Mouse (Mus musculus): Measurements from ENCODE around the gene Cela2a. TPM values are rescaled to one million over a fixed set of nuclear protein-coding genes. Genes with fewer than 3 reads are reported as not detected.

The Cela2a gene
- polyA plus RNA-seq, 1 experiment from 2014 or later, result 754 TPM

GRCm38 (mm10) chr4:141869436-141870215 lies 43.7 kb upstream of the Cela2a start:
- H3K27me3 ChIP-seq (ENCODE audit: control insufficient read depth, insufficient read depth, low read length), result no peaks in the 10 kb centered on the region
- H3K4me2 ChIP-seq (ENCODE audit: low read depth, low read length), result no peak overlapping the region
- H3K9me3 ChIP-seq (replicated peaks; ENCODE audit: control insufficient read depth, low read length), result no peaks in the 10 kb centered on the region
- H3K4me1 ChIP-seq (ENCODE audit: control insufficient read depth, insufficient read depth, low read length), result peaks cover 70% of the 10 kb centered on the region
- no peak for ATAC-seq (ENCODE audit: insufficient read depth, low FRiP score)
- no peaks in the 10 kb centered on the region for H3K36me3 ChIP-seq (ENCODE audit: control insufficient read depth, insufficient read depth, low read length)
- H3K4me3 ChIP-seq (replicated peaks; ENCODE audit: low read length), result no peak overlapping the region
- 64% methylated on average over 5 of the region's 5 CpGs for WGBS
- H3K9ac ChIP-seq (ENCODE audit: low read length), result no peak overlapping the region
- H3K27ac ChIP-seq (ENCODE audit: low read length), result peak overlapping the region; percentile 77

DNA sequence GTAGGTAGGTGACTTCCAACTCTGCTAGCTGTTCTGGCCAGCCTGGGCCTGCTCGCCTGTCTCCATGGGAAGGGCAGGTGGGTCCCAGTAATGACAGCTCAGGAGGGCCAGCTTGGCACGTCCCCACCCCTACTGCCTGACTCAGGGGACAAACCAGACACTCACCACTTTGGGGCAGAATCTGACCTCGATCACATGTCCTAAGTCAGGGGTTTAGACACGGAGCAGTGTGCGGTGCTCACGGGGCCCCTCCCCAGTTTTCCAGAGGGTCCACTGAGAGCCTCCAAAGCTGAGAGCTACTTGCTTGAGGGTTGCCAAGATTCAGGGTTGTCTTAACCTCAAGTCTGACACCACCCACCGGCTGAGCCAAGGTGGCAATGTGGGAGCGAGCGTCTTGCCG lies 42.1 kb upstream of the Cela2a start:
- Histone ChIP-seq H3K27me3 (ENCODE audit: control insufficient read depth, insufficient read depth, low read length) (no peaks in the 10 kb centered on the region), H3K4me1 (ENCODE audit: control insufficient read depth, insufficient read depth, low read length) (peaks cover 63% of the 10 kb centered on the region), H3K36me3 (ENCODE audit: control insufficient read depth, insufficient read depth, low read length) (no peaks in the 10 kb centered on the region), H3K27ac (ENCODE audit: low read length) (peak overlapping the region; percentile 46), H3K9ac (ENCODE audit: low read length) (0 out of 2 replicates have a peak overlapping the region, but pooled peaks have one; percentile 34), H3K4me3 (replicated peaks; ENCODE audit: low read length) (no peak overlapping the region), H3K4me2 (ENCODE audit: low read depth, low read length) (no peak overlapping the region), H3K9me3 (replicated peaks; ENCODE audit: control insufficient read depth, low read length) (no peaks in the 10 kb centered on the region)
- no peak for ATAC-seq (ENCODE audit: insufficient read depth, low FRiP score)
- WGBS, result 81% methylated on average over 10 of the region's 10 CpGs

GRCm38 (mm10) chr4:141867498-141867897 lies 41.5 kb upstream of the Cela2a start:
- peak overlapping the region; percentile 46 for H3K27ac ChIP-seq (ENCODE audit: low read length)
- H3K27me3 ChIP-seq (ENCODE audit: control insufficient read depth, insufficient read depth, low read length), result no peaks in the 10 kb centered on the region
- H3K4me3 ChIP-seq (replicated peaks; ENCODE audit: low read length), result no peak overlapping the region
- no peaks in the 10 kb centered on the region for H3K9me3 ChIP-seq (replicated peaks; ENCODE audit: control insufficient read depth, low read length)
- H3K36me3 ChIP-seq (ENCODE audit: control insufficient read depth, insufficient read depth, low read length), result no peaks in the 10 kb centered on the region
- peaks cover 58% of the 10 kb centered on the region for H3K4me1 ChIP-seq (ENCODE audit: control insufficient read depth, insufficient read depth, low read length)
- 0 out of 2 replicates have a peak overlapping the region, but pooled peaks have one; percentile 10 for H3K4me2 ChIP-seq (ENCODE audit: low read depth, low read length)
- ATAC-seq (ENCODE audit: insufficient read depth, low FRiP score), result peak; percentile 22; the same call in 1 of the 2 replicates
- H3K9ac ChIP-seq (ENCODE audit: low read length), result peak overlapping the region; percentile 34; the same call in 1 of the 2 replicates
- 31% methylated on average over 4 of the region's 4 CpGs for WGBS

DNA sequence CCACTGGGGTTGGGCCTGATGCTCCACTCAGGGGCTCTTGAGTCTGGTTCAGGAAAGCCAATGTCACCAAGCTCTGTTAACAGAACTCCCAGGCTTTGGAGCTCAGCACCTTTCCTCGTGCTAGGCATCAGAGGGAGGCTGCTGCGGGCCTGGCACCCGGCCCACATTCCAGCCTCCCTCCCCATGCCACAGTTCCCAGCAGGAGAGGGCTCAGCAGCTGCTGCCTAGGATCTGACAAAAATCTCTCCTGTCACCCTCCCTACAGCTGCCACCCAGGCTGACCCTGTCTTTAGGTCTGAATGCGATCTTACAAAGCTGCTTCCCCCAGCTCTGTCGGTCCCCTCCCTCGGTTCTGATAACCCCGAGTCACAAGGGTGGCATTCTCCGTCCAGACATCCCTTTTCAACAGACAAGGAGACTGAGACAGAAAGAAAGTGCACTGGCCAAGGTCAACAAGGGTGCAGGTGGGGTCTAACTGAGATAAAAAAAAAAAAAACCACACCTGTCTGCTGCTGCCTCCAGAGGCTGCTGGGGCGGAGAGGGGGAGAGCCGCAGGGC lies 41.1 kb upstream of the Cela2a start:
- 0 out of 2 replicates have a peak overlapping the region, but pooled peaks have one; percentile 10 for H3K4me2 ChIP-seq (ENCODE audit: low read depth, low read length)
- no peak overlapping the region for H3K4me3 ChIP-seq (replicated peaks; ENCODE audit: low read length)
- no peaks in the 10 kb centered on the region for H3K9me3 ChIP-seq (replicated peaks; ENCODE audit: control insufficient read depth, low read length)
- H3K27me3 ChIP-seq (ENCODE audit: control insufficient read depth, insufficient read depth, low read length), result no peaks in the 10 kb centered on the region
- peak overlapping the region; percentile 46 for H3K27ac ChIP-seq (ENCODE audit: low read length)
- peaks cover 53% of the 10 kb centered on the region for H3K4me1 ChIP-seq (ENCODE audit: control insufficient read depth, insufficient read depth, low read length)
- H3K36me3 ChIP-seq (ENCODE audit: control insufficient read depth, insufficient read depth, low read length), result no peaks in the 10 kb centered on the region
- WGBS, result 26% methylated on average over 10 of the region's 10 CpGs
- ATAC-seq (ENCODE audit: insufficient read depth, low FRiP score), result peak; percentile 44; the same call in 1 of the 2 replicates
- H3K9ac ChIP-seq (ENCODE audit: low read length), result peak overlapping the region; percentile 34; the same call in 1 of the 2 replicates

- H3K4me2 ChIP-seq (ENCODE audit: low read depth, low read length), result no peak overlapping the region
- H3K9me3 ChIP-seq (replicated peaks; ENCODE audit: control insufficient read depth, low read length), result no peaks in the 10 kb centered on the region
- H3K4me3 ChIP-seq (replicated peaks; ENCODE audit: low read length), result no peak overlapping the region
- no peaks in the 10 kb centered on the region for H3K27me3 ChIP-seq (ENCODE audit: control insufficient read depth, insufficient read depth, low read length)
- no peak overlapping the region for H3K27ac ChIP-seq (ENCODE audit: low read length)
- 78% methylated on average over 5 of the region's 5 CpGs for WGBS
- H3K36me3 ChIP-seq (ENCODE audit: control insufficient read depth, insufficient read depth, low read length), result peaks cover 5% of the 10 kb centered on the region; the same call in 1 of the 2 replicates
- ATAC-seq (ENCODE audit: insufficient read depth, low FRiP score), result no peak
- peaks cover 43% of the 10 kb centered on the region for H3K4me1 ChIP-seq (ENCODE audit: control insufficient read depth, insufficient read depth, low read length)
- H3K9ac ChIP-seq (ENCODE audit: low read length), result no peak overlapping the region
These were observed 39.6 kb upstream of the Cela2a start for GRCm38 (mm10) chr4:141865600-141865999.

- Histone ChIP-seq H3K9me3 (replicated peaks; ENCODE audit: control insufficient read depth, low read length) (no peaks in the 10 kb centered on the region), H3K27ac (ENCODE audit: low read length) (no peak overlapping the region), H3K27me3 (ENCODE audit: control insufficient read depth, insufficient read depth, low read length) (no peaks in the 10 kb centered on the region), H3K4me3 (replicated peaks; ENCODE audit: low read length) (no peak overlapping the region), H3K9ac (ENCODE audit: low read length) (no peak overlapping the region), H3K36me3 (ENCODE audit: control insufficient read depth, insufficient read depth, low read length) (peaks cover 5% of the 10 kb centered on the region), H3K4me1 (ENCODE audit: control insufficient read depth, insufficient read depth, low read length) (peaks cover 37% of the 10 kb centered on the region), H3K4me2 (ENCODE audit: low read depth, low read length) (no peak overlapping the region)
- WGBS, result 88% methylated on average over 5 of the region's 5 CpGs
- no peak for ATAC-seq (ENCODE audit: insufficient read depth, low FRiP score)
These were observed 39.0 kb upstream of the Cela2a start for GRCm38 (mm10) chr4:141865006-141865405.

DNA sequence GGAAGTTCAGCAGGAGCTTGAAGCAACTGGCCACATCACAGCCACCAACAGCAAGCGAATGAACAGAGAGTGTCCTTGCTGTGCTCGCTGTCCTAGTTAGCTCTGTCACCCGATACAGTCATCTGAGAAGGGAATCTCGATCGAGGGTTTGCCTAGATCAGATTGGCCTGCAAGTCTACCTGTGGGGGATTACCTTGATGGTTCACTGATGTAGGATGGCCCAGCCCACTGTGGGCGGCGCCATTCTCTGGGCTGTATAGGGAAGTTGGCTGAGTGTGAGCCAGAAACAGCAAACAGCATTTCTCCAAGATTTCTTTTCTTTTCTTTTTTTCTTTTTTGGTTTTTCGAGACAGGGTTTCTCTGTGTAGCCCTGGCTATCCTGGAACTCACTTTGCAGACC lies 38.5 kb upstream of the Cela2a start:
- H3K36me3 ChIP-seq (ENCODE audit: control insufficient read depth, insufficient read depth, low read length), result peaks cover 9% of the 10 kb centered on the region
- ATAC-seq (ENCODE audit: insufficient read depth, low FRiP score), result no peak
- no peaks in the 10 kb centered on the region for H3K27me3 ChIP-seq (ENCODE audit: control insufficient read depth, insufficient read depth, low read length)
- no peak overlapping the region for H3K9ac ChIP-seq (ENCODE audit: low read length)
- H3K4me2 ChIP-seq (ENCODE audit: low read depth, low read length), result no peak overlapping the region
- H3K27ac ChIP-seq (ENCODE audit: low read length), result no peak overlapping the region
- WGBS, result 92% methylated on average over 8 of the region's 8 CpGs
- no peak overlapping the region for H3K4me3 ChIP-seq (replicated peaks; ENCODE audit: low read length)
- no peaks in the 10 kb centered on the region for H3K9me3 ChIP-seq (replicated peaks; ENCODE audit: control insufficient read depth, low read length)
- H3K4me1 ChIP-seq (ENCODE audit: control insufficient read depth, insufficient read depth, low read length), result peaks cover 32% of the 10 kb centered on the region

- no peaks in the 10 kb centered on the region for H3K9me3 ChIP-seq (replicated peaks; ENCODE audit: control insufficient read depth, low read length)
- peaks cover 9% of the 10 kb centered on the region for H3K36me3 ChIP-seq (ENCODE audit: control insufficient read depth, insufficient read depth, low read length)
- no peak for ATAC-seq (ENCODE audit: insufficient read depth, low FRiP score)
- H3K27me3 ChIP-seq (ENCODE audit: control insufficient read depth, insufficient read depth, low read length), result no peaks in the 10 kb centered on the region
- no peak overlapping the region for H3K4me2 ChIP-seq (ENCODE audit: low read depth, low read length)
- no peak overlapping the region for H3K4me3 ChIP-seq (replicated peaks; ENCODE audit: low read length)
- peaks cover 27% of the 10 kb centered on the region for H3K4me1 ChIP-seq (ENCODE audit: control insufficient read depth, insufficient read depth, low read length)
- WGBS, result 87% methylated on average over 7 of the region's 7 CpGs
- no peak overlapping the region for H3K9ac ChIP-seq (ENCODE audit: low read length)
- H3K27ac ChIP-seq (ENCODE audit: low read length), result no peak overlapping the region
These were observed 37.8 kb upstream of the Cela2a start for GRCm38 (mm10) chr4:141863726-141864280.

DNA sequence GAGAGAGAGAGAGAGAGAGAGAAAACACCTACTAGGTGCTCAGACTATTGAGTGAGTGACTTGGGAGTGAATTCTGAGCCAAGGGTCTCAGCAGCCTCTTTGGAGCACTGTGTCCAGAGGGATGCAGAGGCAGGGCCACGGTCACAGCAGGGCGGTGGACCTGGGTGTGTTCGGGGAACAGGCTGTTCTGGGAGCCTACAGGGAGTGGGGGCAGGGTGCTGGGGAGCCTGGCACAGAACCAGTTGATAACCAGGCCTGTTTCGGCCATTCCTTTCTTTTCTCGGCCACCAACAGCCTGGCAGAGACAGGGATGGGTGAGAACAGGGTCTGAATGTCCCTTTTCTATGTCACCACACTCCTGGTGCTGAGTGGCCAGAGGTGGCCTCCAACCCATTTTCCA lies 36.9 kb upstream of the Cela2a start:
- Histone ChIP-seq H3K4me1 (ENCODE audit: control insufficient read depth, insufficient read depth, low read length) (peaks cover 21% of the 10 kb centered on the region), H3K9me3 (replicated peaks; ENCODE audit: control insufficient read depth, low read length) (no peaks in the 10 kb centered on the region), H3K4me3 (replicated peaks; ENCODE audit: low read length) (no peak overlapping the region), H3K27ac (ENCODE audit: low read length) (no peak overlapping the region), H3K36me3 (ENCODE audit: control insufficient read depth, insufficient read depth, low read length) (peaks cover 9% of the 10 kb centered on the region), H3K4me2 (ENCODE audit: low read depth, low read length) (no peak overlapping the region), H3K27me3 (ENCODE audit: control insufficient read depth, insufficient read depth, low read length) (no peaks in the 10 kb centered on the region), H3K9ac (ENCODE audit: low read length) (no peak overlapping the region)
- 84% methylated on average over 5 of the region's 5 CpGs for WGBS
- ATAC-seq (ENCODE audit: insufficient read depth, low FRiP score), result no peak

Data from stomach, embryonic 16.5 days (tissue).